Comparison of ENCODE assay signal across 10 mouse cellular contexts in the genomic region with DNA sequence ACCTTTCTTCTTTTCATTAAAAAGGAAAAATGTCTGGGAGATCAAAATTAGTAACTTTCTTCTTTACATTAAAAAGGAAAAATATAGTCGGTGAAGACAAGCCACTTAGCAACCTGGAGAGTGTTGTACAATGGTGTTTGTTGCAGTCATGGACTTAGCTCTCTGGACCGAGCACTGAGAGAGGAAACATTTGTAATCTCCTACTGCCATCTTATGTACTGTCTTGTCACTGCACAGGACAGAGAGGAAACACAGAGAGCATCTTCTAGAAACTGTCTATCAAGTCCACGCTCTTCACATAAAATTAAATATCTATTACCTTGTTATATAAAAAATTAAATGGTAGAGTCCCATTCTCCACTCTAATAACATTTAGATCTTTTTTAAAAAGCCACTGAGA. TPM values are rescaled to one million over a fixed set of nuclear protein-coding genes. Genes with fewer than 3 reads are reported as not detected.
DNase-seq lines count a peak whose midpoint lies in the region; ATAC-seq and TF ChIP-seq lines count a peak whose summit lies in the region.
"Had no signal": no experiment of that assay in that cellular context is flagged by ENCODE, and none has a peak within 500 bp of the region (broad histone marks: within the 10 kb centered on the region; RNA-seq: fewer than 3 reads in every experiment).

No protein-coding gene starts in this region.

- no peaks in the 10 kb centered on the region for H3K9me3 ChIP-seq in MEL (replicated peaks; ENCODE audit: insufficient read depth, low read length)
- no peaks in the 10 kb centered on the region for H3K9me3 ChIP-seq in midbrain, embryonic 13.5 days
- H3K9me3 ChIP-seq: embryonic facial prominence, embryonic 12.5 days had no signal

- 57% methylated on average over 3 of the region's 3 CpGs for WGBS in midbrain, embryonic 13.5 days

- H3K4me1 ChIP-seq in MEL (ENCODE audit: control insufficient read depth in 1 of 2, insufficient read depth in 2 of 2, low read length in 2 of 2): peaks cover 12 to 19% of the 10 kb centered on the region in 2 experiments
- H3K4me1 ChIP-seq in midbrain, embryonic 13.5 days (replicated peaks): 0 out of 2 replicates have a peak, but pooled peaks cover 3% of the 10 kb centered on the region
- H3K4me1 ChIP-seq: embryonic facial prominence, embryonic 12.5 days had no signal

- ATAC-seq in midbrain, embryonic 13.5 days: peak; percentile 68; the same call in 1 of the 2 replicates

- TF ChIP-seq EP300 in MEL (IDR thresholded peaks at IDR 0.05; ENCODE audit: low read depth in 1 of 2, low read length in 2 of 2): no peak

- no peak for TF ChIP-seq POLR2A in MEL (IDR thresholded peaks at IDR 0.05; ENCODE audit: control insufficient read depth in 1 of 2, insufficient read depth in 1 of 2, low read depth in 1 of 2, low read length in 2 of 2, poor library complexity in 1 of 2)

- peaks cover 0 to 22% of the 10 kb centered on the region in 2 experiments; a peak in 2 of 4 replicates for H3K36me3 ChIP-seq in MEL (ENCODE audit: control insufficient read depth in 1 of 2, insufficient read depth in 2 of 2, low read length in 2 of 2)
- no peaks in the 10 kb centered on the region for H3K36me3 ChIP-seq in midbrain, embryonic 13.5 days
- H3K36me3 ChIP-seq: embryonic facial prominence, embryonic 12.5 days had no signal

- TF ChIP-seq RAD21 in MEL (IDR thresholded peaks at IDR 0.05; ENCODE audit: low read depth, low read length): peak; percentile 97

- H3K79me2 ChIP-seq in MEL (ENCODE audit: control insufficient read depth, insufficient read depth, low read length, poor library complexity): no peaks in the 10 kb centered on the region

- no peak overlapping the region for H3K4me2 ChIP-seq in midbrain, embryonic 13.5 days (replicated peaks)
- H3K4me2 ChIP-seq: embryonic facial prominence, embryonic 12.5 days had no signal

- H3K9ac ChIP-seq in MEL (ENCODE audit: control insufficient read depth, low read depth, low read length, poor library complexity, severe bottlenecking): no peak overlapping the region
- no peak overlapping the region for H3K9ac ChIP-seq in midbrain, embryonic 13.5 days (replicated peaks)
- H3K9ac ChIP-seq: embryonic facial prominence, embryonic 12.5 days had no signal

- DNase-seq in cerebellum, postnatal 10 days: peak; percentile 39 to 50
- no peak for DNase-seq in cerebellum, adult 8-10 months
- DNase-seq in layer of hippocampus, adult 11-12 months (ENCODE audit: low spot score): peak; percentile 15
- no peak for DNase-seq in layer of hippocampus, adult 9-10 months (ENCODE audit: low spot score)
- peak; percentile 78 for DNase-seq in MEL (ENCODE audit: low read depth, low spot score)
- DNase-seq in gastrocnemius, postnatal 10 days: no peak
- DNase-seq in yolk sac, embryonic 10.5 days (ENCODE audit: low spot score): no peak
- DNase-seq: adrenal gland, postnatal 14 days had no signal

- no peak overlapping the region for H3K4me3 ChIP-seq in MEL (ENCODE audit: control insufficient read depth in 1 of 2, insufficient read depth in 1 of 2, low read depth in 2 of 2, low read length in 2 of 2)
- H3K4me3 ChIP-seq in midbrain, embryonic 13.5 days (replicated peaks): no peak overlapping the region
- H3K4me3 ChIP-seq: embryonic facial prominence, embryonic 12.5 days had no signal

- TF ChIP-seq CTCF in MEL (IDR thresholded peaks at IDR 0.05 in 2 of 3, conservative IDR thresholded peaks at IDR 0.05 in 1 of 3; ENCODE audit: control insufficient read depth in 1 of 3, insufficient read depth in 1 of 3, low read depth in 2 of 3, low read length in 3 of 3, poor library complexity in 1 of 3, severe bottlenecking in 1 of 3): peak; percentile 25 to 85 (median 43)

- no peak overlapping the region for H3K27ac ChIP-seq in MEL (ENCODE audit: control insufficient read depth, low read depth, low read length)
- no peak overlapping the region for H3K27ac ChIP-seq in midbrain, embryonic 13.5 days
- H3K27ac ChIP-seq: embryonic facial prominence, embryonic 12.5 days had no signal

- no peaks in the 10 kb centered on the region for H3K27me3 ChIP-seq in MEL (ENCODE audit: control insufficient read depth in 1 of 2, insufficient read depth in 2 of 2, low read length in 2 of 2)
- H3K27me3 ChIP-seq in midbrain, embryonic 13.5 days: no peaks in the 10 kb centered on the region
- H3K27me3 ChIP-seq: embryonic facial prominence, embryonic 12.5 days had no signal

TF ChIP-seq in MEL, 35 proteins besides CTCF, POLR2A, EP300 and RAD21:
- no peak for TF ChIP-seq ZMIZ1 (IDR thresholded peaks at IDR 0.05; ENCODE audit: low read depth, low read length)
- no peak for TF ChIP-seq POLR2AphosphoS2 (IDR thresholded peaks at IDR 0.05; ENCODE audit: low read length)
- no peak for TF ChIP-seq ETS1 (IDR thresholded peaks at IDR 0.05; ENCODE audit: low read depth, low read length)
- TF ChIP-seq KAT2A (conservative IDR thresholded peaks at IDR 0.05; ENCODE audit: low read depth, low read length): no peak
- TF ChIP-seq MAFK (IDR thresholded peaks at IDR 0.05; ENCODE audit: borderline replicate concordance, low read depth, low read length): no peak
- TF ChIP-seq NRF1 (IDR thresholded peaks at IDR 0.05; ENCODE audit: insufficient read depth, low read depth, low read length, poor library complexity, severe bottlenecking): no peak
- no peak for TF ChIP-seq POLR2AphosphoS5 (IDR thresholded peaks at IDR 0.05; ENCODE audit: borderline replicate concordance, low read depth, low read length)
- no peak for TF ChIP-seq MEF2A (IDR thresholded peaks at IDR 0.05; ENCODE audit: extremely low read depth, insufficient replicate concordance, low read depth, low read length, poor library complexity, severe bottlenecking)
- peak; percentile 91 for TF ChIP-seq ZC3H11A (IDR thresholded peaks at IDR 0.05; ENCODE audit: low read depth, low read length)
- no peak for TF ChIP-seq GABPA (IDR thresholded peaks at IDR 0.05; ENCODE audit: low read depth, low read length)
- no peak for TF ChIP-seq JUND (IDR thresholded peaks at IDR 0.05; ENCODE audit: low read depth, low read length)
- TF ChIP-seq ZNF384 (IDR thresholded peaks at IDR 0.05; ENCODE audit: low read depth, low read length): peak; percentile 18; the same call in 1 of the 2 replicates
- TF ChIP-seq MYB (IDR thresholded peaks at IDR 0.05; ENCODE audit: low read depth, low read length): no peak
- no peak for TF ChIP-seq MAX (IDR thresholded peaks at IDR 0.05; ENCODE audit: low read length)
- TF ChIP-seq ELF1 (IDR thresholded peaks at IDR 0.05; ENCODE audit: low read depth, low read length): 0 out of 2 replicates have a peak, but pooled peaks have one; percentile 21
- TF ChIP-seq HCFC1 (IDR thresholded peaks at IDR 0.05; ENCODE audit: low read depth, low read length): no peak
- TF ChIP-seq RCOR1 (IDR thresholded peaks at IDR 0.05; ENCODE audit: low read depth, low read length): no peak
- no peak for TF ChIP-seq USF2 (IDR thresholded peaks at IDR 0.05; ENCODE audit: borderline replicate concordance in 1 of 2, insufficient read depth in 1 of 2, low read depth in 1 of 2, low read length in 2 of 2)
- no peak for TF ChIP-seq UBTF (IDR thresholded peaks at IDR 0.05; ENCODE audit: borderline replicate concordance, insufficient read depth, low read depth, low read length)
- 0 out of 2 replicates have a peak, but pooled peaks have one; percentile 27 for TF ChIP-seq MYC (IDR thresholded peaks at IDR 0.05; ENCODE audit: low read depth, low read length)
- no peak for TF ChIP-seq TCF12 (IDR thresholded peaks at IDR 0.05; ENCODE audit: low read depth, low read length)
- TF ChIP-seq CHD1 (IDR thresholded peaks at IDR 0.05; ENCODE audit: low read depth, low read length): no peak
- TF ChIP-seq ZKSCAN1 (IDR thresholded peaks at IDR 0.05; ENCODE audit: low read depth, low read length): no peak
- no peak for TF ChIP-seq CHD2 (IDR thresholded peaks at IDR 0.05; ENCODE audit: low read length)
- no peak for TF ChIP-seq USF1 (IDR thresholded peaks at IDR 0.05; ENCODE audit: low read depth, low read length)
- peak; percentile 20; the same call in 1 of the 2 replicates for TF ChIP-seq GATA1 (IDR thresholded peaks at IDR 0.05; ENCODE audit: low read depth, low read length)
- TF ChIP-seq E2F4 (IDR thresholded peaks at IDR 0.05; ENCODE audit: borderline replicate concordance, low read depth, low read length): no peak
- TF ChIP-seq TBP (IDR thresholded peaks at IDR 0.05; ENCODE audit: low read depth, low read length): no peak
- no peak for TF ChIP-seq NELFE (IDR thresholded peaks at IDR 0.05; ENCODE audit: low read depth, low read length)
- no peak for TF ChIP-seq BHLHE40 (IDR thresholded peaks at IDR 0.05; ENCODE audit: borderline replicate concordance, low read depth, low read length)
- TF ChIP-seq MAZ (IDR thresholded peaks at IDR 0.05; ENCODE audit: low read depth, low read length): no peak
- no peak for TF ChIP-seq TAL1 (IDR thresholded peaks at IDR 0.05; ENCODE audit: low read length)
- TF ChIP-seq SIN3A (IDR thresholded peaks at IDR 0.05; ENCODE audit: low read length): 0 out of 2 replicates have a peak, but pooled peaks have one; percentile 23
- TF ChIP-seq SMC3 (IDR thresholded peaks at IDR 0.05; ENCODE audit: low read depth, low read length): peak; percentile 87
- no peak for TF ChIP-seq MXI1 (IDR thresholded peaks at IDR 0.05; ENCODE audit: low read depth, low read length)

RNA-seq across cellular contexts. Expression of a gene that starts 14.8 kb away (rescaled TPM):
- 10.0 and 10.4 TPM in 2 replicates for total RNA-seq in MEL (2012; rRNA removed)
- polyA plus RNA-seq in MEL (2012; ENCODE audit: insufficient read depth in 1 of 2, insufficient read length in 2 of 2, low read depth in 1 of 2, low replicate concordance in 2 of 2, missing spikeins in 1 of 2): 10 to 100 TPM in 1 of 2 experiments, not detected in 1; 14.1 TPM
- 29.2 TPM in 2 replicates for polyA plus RNA-seq in midbrain, embryonic 13.5 days (2015; fragmentation: Nextera tagmentation; extraction: Ambion mirVana)
- 1 to 10 TPM; 1.2 to 2.4 TPM for total RNA-seq in gastrocnemius, postnatal 10 days (2021)

Comparison
In these comparisons a context has a peak if more than half of its experiments do, and no peak if none do; other contexts are left out.
1. DNase-seq: peak in cerebellum, postnatal 10 days (2 of 2), layer of hippocampus, adult 11-12 months (single experiment) and MEL (single experiment); none in cerebellum, adult 8-10 months (single experiment), layer of hippocampus, adult 9-10 months (single experiment), gastrocnemius, postnatal 10 days (single experiment) and yolk sac, embryonic 10.5 days (single experiment).